ENCODE assay signal across 36 mouse cellular contexts in genomic region chr14:11486287-11486686, GRCm38 (mm10).
"Had no signal": no experiment of that assay in that cellular context is flagged by ENCODE, and none has a peak within 500 bp of the region (broad histone marks: within the 10 kb centered on the region; RNA-seq: fewer than 3 reads in every experiment).

No protein-coding gene starts in this region.

- DNase-seq: heart, adult 18-20 months; heart, adult 2 months; heart, postnatal 14 days; heart, postnatal 36 days; heart, postnatal 4 days; kidney, adult 11 months; kidney, adult 18-20 months; kidney, adult 2 months; kidney, adult 8-10 months; kidney, adult 9 months; kidney, postnatal 10 days; kidney, postnatal 14 days; kidney, postnatal 25 days; kidney, postnatal 36 days; kidney, postnatal 4 days; layer of hippocampus, adult 9-11 months; layer of hippocampus, postnatal 36 days had no signal

- H3K4me2 ChIP-seq: heart, embryonic 11.5 days; heart, embryonic 12.5 days; heart, embryonic 13.5 days; heart, embryonic 15.5 days; hindbrain, embryonic 12.5 days; hindbrain, embryonic 13.5 days; hindbrain, embryonic 14.5 days; hindbrain, embryonic 15.5 days; intestine, embryonic 15.5 days; kidney, embryonic 15.5 days had no signal

- H3K27ac ChIP-seq: heart, adult 2 months; heart, embryonic 10.5 days; heart, embryonic 13.5 days; heart, embryonic 15.5 days; hindbrain, embryonic 10.5 days; hindbrain, embryonic 12.5 days; hindbrain, embryonic 13.5 days; hindbrain, embryonic 14.5 days; hindbrain, embryonic 15.5 days; hindbrain, postnatal 0 days; intestine, embryonic 15.5 days; kidney, embryonic 15.5 days; kidney, postnatal 0 days; layer of hippocampus, adult 2 months had no signal

- H3K9me3 ChIP-seq: heart, embryonic 10.5 days; heart, embryonic 12.5 days; heart, embryonic 13.5 days; heart, embryonic 15.5 days; hindbrain, embryonic 10.5 days; hindbrain, embryonic 12.5 days; hindbrain, embryonic 13.5 days; hindbrain, embryonic 15.5 days; intestine, embryonic 15.5 days; kidney, embryonic 15.5 days had no signal

- H3K4me1 ChIP-seq: heart, embryonic 10.5 days; heart, embryonic 12.5 days; heart, embryonic 13.5 days; heart, embryonic 15.5 days; hindbrain, embryonic 10.5 days; hindbrain, embryonic 12.5 days; hindbrain, embryonic 13.5 days; hindbrain, embryonic 15.5 days; intestine, embryonic 15.5 days had no signal

- H3K9ac ChIP-seq: heart, embryonic 12.5 days; heart, embryonic 13.5 days; heart, embryonic 15.5 days; hindbrain, embryonic 12.5 days; hindbrain, embryonic 13.5 days; hindbrain, embryonic 14.5 days; hindbrain, embryonic 15.5 days; intestine, embryonic 15.5 days; kidney, embryonic 15.5 days had no signal

- ATAC-seq: hindbrain, embryonic 16.5 days; hindbrain, postnatal 0 days; inflammation-experienced regulatory T-cells, adult 6 months; intestine, embryonic 15.5 days; intestine, embryonic 16.5 days; intestine, postnatal 0 days had no signal

- H3K27me3 ChIP-seq: heart, embryonic 12.5 days; heart, embryonic 13.5 days; heart, embryonic 15.5 days; hindbrain, embryonic 12.5 days; hindbrain, embryonic 13.5 days; hindbrain, embryonic 15.5 days; intestine, embryonic 15.5 days; kidney, embryonic 15.5 days had no signal

- H3K36me3 ChIP-seq: heart, embryonic 10.5 days; heart, embryonic 12.5 days; heart, embryonic 13.5 days; heart, embryonic 15.5 days; hindbrain, embryonic 10.5 days; hindbrain, embryonic 12.5 days; hindbrain, embryonic 13.5 days; hindbrain, embryonic 15.5 days; intestine, embryonic 15.5 days; kidney, embryonic 15.5 days had no signal

- H3K4me3 ChIP-seq: heart, adult 2 months; heart, embryonic 10.5 days; heart, embryonic 12.5 days; heart, embryonic 13.5 days; heart, embryonic 15.5 days; hindbrain, embryonic 10.5 days; hindbrain, embryonic 12.5 days; hindbrain, embryonic 13.5 days; hindbrain, embryonic 15.5 days; intestine, embryonic 15.5 days; kidney, embryonic 15.5 days; layer of hippocampus, adult 2 months had no signal
